Mouse (Mus musculus) 3T3-L1 (cell line): ENCODE measurements at regions not wholly inside any gene's neighbourhood (a gene's known extent, or its start where the extent isn't known, plus 50 kb on each side); places are given as distances from the start of the nearest gene placed in this dataset.

Experiments
- DNase-seq: peaks from one replicate; pipeline ENCODE4 v3.0.0-alpha.2; 2015; ENCODE audit warnings: low read depth, low spot score

DNA sequence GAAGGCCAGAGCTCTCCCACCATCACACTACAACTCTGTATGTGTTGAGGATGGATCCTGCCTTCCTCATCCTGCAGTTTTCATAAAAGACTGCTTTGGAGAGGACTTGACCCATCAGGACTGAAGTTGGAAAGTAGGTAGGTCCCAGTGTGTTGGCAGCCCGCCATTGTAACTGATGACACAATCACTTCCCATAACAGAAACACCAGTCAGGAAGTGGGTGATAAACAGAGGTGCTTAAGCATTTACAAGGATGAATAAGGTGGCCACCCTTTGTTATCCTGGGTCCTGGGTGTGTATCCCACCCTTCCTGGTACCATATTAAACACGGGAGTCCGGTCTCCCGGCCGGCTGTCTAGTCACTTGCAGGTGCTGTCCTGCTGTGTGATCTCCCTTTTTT, 118.3 kb downstream of the Snx10 start:
- DNase-seq = peak; percentile 60

- no peak for DNase-seq
Observed at GRCm38 (mm10) chr6:51648813-51649212, 125.1 kb downstream of the Snx10 start.

DNA sequence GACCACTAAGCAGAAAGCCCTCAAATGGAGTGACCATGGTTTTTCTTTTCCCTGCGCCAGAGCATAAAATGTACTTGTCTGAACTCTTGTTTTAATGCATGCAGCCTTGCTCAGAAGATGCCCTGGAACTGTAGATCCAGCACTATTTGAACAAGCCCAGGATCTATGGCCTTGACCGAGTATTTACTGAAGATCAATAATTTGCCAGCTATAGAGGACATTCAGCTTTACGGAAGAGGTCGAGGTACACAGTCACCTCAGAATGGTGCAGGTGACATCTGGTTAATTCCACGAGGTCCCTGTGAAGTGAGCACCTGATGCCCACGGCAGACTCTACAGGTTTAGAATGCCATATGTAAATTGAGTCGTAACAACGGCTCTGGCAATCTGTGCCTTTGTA, 130.1 kb downstream of the Snx10 start:
- DNase-seq = no peak

GRCm38 (mm10) chr6:51654991-51655390, 131.3 kb downstream of the Snx10 start:
- DNase-seq = peak; percentile 14

DNA sequence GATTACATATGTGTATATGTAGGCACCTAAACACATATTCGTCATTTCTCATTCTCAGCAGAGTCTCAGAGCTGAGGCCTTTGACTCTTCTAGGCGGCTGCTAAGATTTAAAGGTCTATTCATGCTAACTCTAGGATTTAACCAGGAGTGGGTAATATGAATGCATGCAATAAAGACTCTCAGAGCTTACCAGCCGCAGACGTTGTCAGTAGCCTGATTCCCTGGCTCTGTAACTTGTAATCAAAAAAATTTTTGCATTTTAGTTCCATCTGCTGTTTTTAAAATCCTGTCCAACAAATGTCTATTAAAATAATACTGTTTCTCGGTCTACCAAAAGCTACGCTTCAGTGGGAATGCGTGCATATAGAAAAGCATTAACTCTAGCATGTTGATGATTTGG, 132.4 kb downstream of the Snx10 start:
- no peak for DNase-seq

DNA sequence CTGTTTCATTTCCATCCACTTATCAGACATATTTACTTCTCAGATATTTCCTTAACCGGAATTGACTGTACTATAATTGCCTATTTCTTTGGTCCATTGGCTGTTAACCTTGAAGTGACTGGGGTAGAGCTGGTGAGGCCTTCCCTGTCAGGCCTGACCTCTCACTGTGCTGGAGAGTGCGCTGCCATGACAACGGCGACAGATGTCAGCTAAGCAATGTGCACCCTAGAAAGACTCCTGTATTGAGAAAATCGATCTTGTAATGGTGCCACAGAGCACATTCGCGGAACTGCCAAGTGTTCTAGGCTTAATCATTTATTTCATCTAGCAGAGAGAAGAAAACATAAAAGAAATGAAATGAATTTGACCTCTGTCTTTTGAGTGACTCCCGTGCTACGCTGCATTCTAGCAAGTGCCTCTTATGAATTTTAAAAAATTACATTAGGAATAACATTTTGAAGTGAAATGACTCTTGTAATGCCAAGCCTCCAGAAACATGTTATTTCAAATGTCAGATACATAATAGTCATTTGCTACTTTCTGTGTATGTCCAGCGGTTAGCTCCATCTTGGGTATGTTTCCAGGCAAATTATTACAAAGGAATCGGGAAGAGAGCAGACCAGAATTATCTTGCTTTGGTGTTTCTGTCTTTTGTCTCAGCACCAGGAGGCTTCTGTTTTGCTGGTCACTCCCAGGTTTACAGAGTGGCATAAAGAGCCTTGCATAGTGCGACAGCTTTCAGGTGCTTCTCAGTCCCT, 133.4 kb downstream of the Snx10 start:
- no peak for DNase-seq

DNA sequence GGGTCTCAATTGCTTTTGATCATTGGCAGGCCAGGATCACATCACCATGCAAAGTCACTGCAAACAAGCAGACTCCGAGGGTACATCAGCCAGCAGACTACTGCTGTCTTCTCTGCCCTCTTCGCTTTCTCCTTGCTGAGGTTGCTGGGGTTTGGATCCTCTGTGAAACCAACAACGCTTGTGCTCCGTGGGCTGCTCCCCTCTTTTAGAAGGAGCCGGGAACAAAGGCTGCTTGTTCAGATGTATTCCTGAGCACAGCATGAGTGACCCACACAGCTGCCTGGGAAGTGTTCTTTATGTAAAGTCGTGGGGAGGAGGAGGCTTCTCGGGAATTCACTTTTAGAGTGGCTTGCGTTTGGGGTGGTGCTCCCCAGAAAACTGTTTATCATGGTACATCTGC, 134.7 kb downstream of the Snx10 start:
- DNase-seq = no peak

GRCm38 (mm10) chr6:51663178-51663577, 139.5 kb downstream of the Snx10 start:
- DNase-seq = no peak

- no peak for DNase-seq
Observed at GRCm38 (mm10) chr6:51664049-51664448, 140.3 kb downstream of the Snx10 start.

DNA sequence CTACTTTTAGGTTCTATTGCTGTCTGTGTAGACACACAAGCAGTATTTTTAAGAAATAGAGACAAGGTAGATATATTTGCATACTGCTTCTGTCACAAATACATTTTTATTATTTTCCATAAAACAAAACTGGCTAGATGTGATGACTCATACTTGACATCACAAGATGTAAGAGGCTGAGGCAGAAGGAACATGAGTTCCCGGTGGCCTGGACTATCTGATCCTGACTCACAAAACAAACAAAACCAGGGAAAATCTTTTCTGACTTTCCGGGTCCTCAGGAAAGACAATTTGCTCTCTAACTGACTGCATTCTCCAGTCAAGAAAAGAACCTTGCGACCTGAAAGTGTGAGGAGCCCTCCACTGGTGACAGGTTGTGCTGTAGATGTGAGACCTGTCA, 143.3 kb downstream of the Snx10 start:
- peak; percentile 60 for DNase-seq

- DNase-seq = no peak
Observed at GRCm38 (mm10) chr6:51675342-51675945, 151.7 kb downstream of the Snx10 start.

- no peak for DNase-seq
Observed at GRCm38 (mm10) chr6:51677162-51677996, 153.7 kb downstream of the Snx10 start.

DNA sequence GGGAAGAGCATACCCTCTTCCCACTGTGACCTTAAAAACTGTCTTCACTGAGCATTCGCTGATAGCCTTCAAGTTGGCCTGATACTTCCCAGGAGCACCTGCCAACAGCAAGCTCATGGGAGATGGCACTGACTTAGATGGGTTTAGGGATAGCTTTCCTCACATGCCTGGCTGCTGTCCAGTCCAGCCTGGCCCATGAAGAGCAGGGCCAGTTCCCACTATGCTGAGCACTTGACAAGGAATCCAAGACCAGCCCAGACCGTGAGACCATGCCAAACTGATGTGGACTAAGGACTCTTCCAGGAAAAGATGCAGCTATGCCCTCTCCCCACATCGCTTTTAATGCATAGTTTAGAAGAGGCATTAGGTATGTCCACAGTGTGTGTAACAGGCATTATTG, 155.0 kb downstream of the Snx10 start:
- no peak for DNase-seq

GRCm38 (mm10) chr6:51680239-51680857, 156.6 kb downstream of the Snx10 start:
- DNase-seq = no peak

GRCm38 (mm10) chr6:51683131-51683530, 159.4 kb downstream of the Snx10 start:
- no peak for DNase-seq

- no peak for DNase-seq
Observed at GRCm38 (mm10) chr6:51685651-51686287, 162.1 kb downstream of the Snx10 start.

DNA sequence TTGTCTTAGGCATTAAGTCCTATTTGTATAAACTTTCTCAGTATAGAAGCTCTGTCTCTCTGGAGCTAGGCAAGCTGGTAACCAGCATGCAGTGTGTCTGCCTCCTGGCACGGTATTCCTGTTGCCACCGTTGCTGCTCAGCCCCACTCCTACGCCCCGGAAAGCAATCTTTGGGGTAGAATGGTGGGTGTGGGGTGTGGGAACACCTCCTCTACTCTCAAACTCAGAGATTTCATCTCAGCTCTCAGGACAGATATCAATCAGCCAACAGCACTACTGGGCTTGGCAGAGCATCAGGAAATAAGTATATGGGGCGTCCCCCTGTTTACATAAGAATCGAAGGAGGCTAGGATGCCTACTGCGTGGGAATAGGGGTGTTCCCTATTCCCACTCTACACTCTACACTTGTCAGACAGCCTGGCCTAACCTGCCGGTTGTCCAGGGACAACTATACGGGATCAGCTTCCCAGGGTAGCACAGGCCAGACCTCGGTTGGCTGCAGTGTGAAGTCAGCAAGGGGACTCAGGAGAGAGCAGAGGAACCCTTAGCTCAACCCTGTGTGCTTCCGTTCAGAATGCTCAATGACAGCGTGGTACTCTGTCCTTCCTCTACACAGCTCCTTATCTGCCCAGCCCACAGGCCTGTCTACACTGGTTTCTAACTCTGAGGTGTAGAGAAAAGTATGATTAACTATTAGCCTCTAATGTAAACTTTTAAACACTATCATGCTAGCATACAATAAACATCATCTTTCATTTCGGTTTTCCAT, 167.3 kb downstream of the Snx10 start:
- no peak for DNase-seq

DNA sequence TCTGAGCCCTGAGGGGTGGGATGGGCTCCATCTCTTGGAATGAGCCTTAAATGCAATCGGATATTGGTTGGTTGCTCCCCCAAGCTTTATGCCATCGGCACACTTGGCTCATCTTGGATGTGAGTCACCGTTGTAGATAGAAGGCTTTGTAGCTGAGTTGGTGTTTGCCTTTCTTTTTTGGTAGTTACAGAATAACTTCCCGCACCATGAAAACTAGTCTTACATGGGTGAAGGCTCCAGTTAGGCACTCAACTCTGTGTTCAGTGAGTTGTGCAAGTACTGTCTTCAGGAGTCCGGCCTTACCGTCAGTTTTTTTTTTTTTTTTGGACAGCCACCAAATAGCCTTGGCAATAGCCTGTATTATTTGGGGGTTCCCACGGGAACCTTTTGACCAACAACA, 170.3 kb downstream of the Snx10 start:
- DNase-seq = no peak

GRCm38 (mm10) chr6:51696396-51696795, 172.7 kb downstream of the Snx10 start:
- no peak for DNase-seq

GRCm38 (mm10) chr6:51697754-51698153, 174.1 kb downstream of the Snx10 start:
- no peak for DNase-seq

DNA sequence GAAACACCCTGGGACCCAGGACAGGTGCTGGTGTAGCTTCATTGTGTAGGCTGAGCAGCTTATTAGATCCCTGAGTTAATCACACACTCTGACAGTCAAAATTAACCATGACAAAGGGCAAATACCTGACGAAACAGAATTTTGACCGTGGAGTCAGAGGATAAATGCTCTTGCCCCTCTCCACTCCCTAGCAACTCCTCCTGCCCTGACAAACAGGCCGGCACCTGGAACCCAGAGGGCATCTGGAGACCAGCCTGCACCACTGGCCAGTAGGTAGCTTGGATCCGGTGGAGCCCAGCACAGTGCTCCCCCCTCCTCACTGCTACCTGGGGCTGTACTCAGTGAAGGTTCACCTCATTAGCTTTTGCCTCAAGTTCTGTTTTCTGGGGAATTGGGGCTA, 174.5 kb downstream of the Snx10 start:
- DNase-seq = no peak
